Mouse (Mus musculus): Measurements from ENCODE around the gene Olfr767.
"Not testable (repeated sequence)": the region's sequence is repeated elsewhere in the genome, so short reads cannot be mapped to it uniquely, and the experiment has no call there.

Olfr767 gene

DNA sequence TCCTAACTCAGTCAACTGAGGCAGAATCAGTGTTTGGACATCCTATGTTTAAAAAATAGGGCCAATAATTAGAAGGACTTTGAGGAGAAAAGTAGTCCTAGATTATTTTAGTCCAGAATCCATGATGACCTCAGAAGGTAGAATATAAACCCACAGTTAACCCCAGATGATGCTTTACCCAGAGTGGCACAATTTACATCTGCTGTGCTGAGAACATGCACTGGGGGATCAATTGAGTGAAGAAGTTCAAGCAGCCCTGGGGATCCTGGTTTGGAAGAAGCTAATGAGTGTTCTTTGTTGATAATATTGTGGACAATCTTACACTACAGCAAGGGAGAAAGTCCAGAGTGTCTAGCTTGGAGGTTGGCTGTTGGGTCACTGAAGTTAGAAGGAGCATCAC, at the start of gene Olfr767:
Gene Olfr767 (minus strand): TSS at position 101 of the 400 bp plus-strand sequence.
- DNase-seq: not testable (repeated sequence)

DNA sequence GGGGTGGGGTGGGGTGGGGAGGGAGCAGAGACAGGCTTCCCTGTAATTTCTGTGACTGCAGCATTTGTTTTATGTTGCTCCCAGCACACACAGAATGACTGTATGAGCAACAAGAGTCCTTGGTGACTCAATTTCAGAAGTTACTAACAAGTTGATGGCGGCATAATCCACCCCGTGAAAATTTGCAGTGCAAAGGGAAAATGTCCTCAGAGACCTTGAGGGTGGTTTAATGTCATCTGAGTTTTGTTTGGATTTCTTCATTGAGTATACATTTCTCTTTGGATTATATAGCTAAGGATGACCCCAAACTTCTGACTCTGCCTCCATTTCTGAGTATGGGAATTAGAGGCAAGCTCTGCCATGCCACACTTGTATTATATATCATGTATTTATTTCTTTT, 35.1 kb upstream of the Olfr767 start, which contains the start of gene Olfr769:
Gene Olfr769 (minus strand): TSS at position 101 of the 400 bp plus-strand sequence.
- DNase-seq: no peak

DNA sequence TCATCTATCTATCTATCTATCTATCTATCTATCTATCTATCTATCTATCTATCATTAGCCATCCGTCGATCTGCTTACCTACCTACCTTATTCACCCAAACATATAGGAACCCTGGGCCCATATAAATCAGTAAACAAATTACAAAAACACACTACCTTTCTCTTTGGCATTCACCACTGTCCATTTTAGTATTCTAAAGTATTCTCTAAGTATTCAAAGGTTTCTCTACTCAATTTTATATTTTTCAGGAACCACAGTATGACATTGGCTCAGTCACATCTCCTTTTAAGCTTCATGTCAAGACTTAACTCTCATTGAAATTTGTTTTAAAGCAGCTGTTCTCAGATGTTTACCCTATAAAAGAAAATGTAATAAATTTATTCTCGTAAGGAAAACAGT, 32.4 kb upstream of the Olfr767 start:
- no peak for DNase-seq

GRCm38 (mm10) chr10:129101231-129101630, 18.5 kb upstream of the Olfr767 start:
- DNase-seq: no peak

DNA sequence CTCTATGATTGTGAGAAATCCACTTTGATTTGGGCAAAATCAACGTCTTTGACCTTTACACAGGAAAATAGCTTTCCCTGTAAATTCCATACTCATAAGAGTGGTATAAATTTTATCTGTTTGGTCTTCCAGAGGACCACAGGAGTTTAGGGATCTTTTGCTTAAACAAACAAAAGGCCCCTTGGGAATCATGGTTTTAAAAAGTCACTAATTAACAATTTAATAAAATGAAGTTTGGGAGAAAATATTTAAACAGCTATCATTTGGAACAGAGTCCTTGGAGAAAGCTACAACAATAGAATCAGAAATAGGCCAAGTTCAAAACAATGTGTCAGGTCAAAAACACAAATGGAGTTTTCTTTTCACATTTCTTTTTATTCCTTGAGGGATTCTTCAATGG, 16.6 kb upstream of the Olfr767 start, which contains the start of gene Olfr768:
Gene Olfr768 (minus strand): TSS at position 101 of the 400 bp plus-strand sequence.
- no peak for DNase-seq

DNA sequence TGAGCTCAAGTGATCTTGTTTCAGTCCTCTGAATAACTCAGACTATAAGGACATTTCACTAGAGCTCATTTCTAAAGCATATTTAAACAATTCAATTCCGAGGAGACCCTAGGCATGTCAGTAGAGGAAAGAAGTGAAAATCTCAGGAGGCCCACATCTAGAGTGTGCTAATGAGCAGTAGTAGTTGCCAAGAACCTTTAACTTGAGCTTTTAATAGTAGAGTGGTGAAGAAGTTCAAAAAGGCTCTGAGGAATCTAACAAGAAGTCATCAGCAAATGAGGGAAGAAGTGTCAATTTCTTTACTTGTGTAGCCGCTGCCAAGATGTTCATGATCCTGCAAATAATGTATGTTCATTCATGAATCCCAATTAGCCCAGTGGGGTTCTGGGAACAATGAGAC, 13.8 kb downstream of the Olfr767 start, which contains the start of gene Olfr766-ps1:
Gene Olfr766-ps1 (minus strand): TSS at position 101 of the 400 bp plus-strand sequence.
- DNase-seq: no peak

GRCm38 (mm10) chr10:129049898-129050297, 32.8 kb downstream of the Olfr767 start, which contains the start of gene Olfr765:
Gene Olfr765 (minus strand): TSS chr10:129049998.
- DNase-seq: not testable (repeated sequence)

GRCm38 (mm10) chr10:129039796-129040195, 42.9 kb downstream of the Olfr767 start, which contains the start of gene Olfr764-ps1:
Gene Olfr764-ps1 (minus strand): TSS chr10:129039896.
- DNase-seq: no peak

DNA sequence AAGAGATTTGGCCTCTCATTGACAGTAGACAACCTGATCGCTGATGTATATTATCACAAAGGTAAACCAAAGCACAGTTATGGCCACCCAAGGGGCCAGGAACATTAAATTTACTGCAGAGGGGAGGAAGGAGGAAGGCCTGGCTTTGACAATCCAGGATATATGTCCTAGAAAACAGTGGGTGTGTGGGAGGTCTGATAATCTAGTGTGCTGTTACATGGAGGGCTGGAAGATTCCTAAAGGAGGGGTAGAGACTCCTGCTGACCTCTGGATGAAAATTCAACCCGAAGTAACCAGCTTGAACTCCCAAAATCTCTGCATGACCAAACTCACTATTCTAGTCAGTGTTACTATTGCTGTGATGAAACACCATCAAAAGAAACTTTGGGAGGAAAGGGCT, 54.4 kb downstream of the Olfr767 start:
- DNase-seq: no peak

DNA sequence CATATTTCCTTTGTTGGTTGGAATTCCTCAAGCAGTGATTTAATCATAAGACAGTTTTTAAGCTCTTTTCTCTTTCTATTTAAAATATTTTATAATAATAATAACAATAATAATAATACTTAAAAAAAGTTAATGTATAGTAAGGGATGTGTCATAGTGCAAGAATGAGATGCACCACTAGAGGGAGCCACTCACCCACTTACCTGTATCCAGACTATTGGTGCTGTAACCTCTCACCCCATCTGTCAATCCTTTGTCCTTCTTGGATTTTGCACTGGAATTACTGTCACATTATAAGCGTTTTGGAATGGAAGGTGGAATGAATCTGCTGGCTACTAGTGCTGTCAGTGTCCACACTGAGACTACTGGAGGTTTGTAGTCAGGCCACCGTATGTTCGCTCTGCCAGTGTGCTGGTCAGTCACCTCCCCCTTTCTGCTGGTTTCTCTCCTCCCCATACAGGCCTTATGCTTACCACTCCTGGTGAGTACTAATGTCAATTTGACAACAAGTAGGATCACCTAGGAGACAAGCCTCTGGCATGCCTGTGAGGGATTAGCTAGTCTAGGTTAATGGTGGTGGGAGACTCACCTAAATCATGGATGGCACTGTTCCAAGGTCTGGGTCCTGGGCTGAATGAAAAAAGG, 56.6 kb downstream of the Olfr767 start:
- DNase-seq: peak; percentile 15 to 18

All from thymus, postnatal 36 days (tissue).